Mouse (Mus musculus): ENCODE data around the gene Dtl.

The Dtl gene

DNA sequence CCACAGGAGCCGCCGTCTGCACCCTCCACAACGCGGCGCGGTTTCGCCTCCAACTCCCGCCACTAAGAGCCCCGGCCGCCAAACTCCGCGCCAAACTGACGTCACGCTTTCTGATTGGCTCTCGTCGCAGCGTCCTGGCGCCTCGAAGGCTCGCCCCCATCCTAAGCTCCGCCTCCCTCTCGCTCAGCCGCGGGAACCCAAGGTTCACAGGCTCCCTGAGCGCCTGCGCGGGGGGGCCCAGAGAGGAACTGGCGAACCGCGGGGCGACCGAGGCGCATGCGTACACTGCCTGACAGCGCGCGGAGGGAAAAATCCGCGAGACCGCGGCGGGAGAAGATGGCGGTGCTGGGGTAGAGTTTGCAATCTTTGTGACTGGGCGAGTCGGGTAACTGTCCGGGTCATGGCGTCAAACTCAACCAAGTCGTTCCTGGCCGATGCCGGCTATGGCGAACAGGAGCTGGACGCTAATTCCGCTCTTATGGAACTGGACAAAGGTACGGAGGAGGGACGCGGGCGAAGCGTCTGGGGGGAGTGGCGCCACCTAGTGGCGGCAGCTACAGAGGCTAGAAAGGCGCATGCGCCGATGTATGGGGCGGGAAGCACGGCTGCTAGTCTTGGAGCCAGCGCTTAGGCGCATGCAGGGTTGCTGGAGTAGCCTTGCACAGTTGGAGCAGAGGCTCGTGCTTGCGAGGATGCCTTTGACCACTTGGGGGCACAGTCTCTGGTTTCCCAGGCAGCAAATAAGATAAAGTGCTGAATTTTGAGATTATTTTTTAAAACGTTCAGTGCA is at the start of gene Dtl, which contains the start of gene Ints7:
Gene Dtl, minus strand, starts transcription at position 87 of the 790 bp plus-strand sequence.
Gene Ints7, plus strand, starts transcription at position 179 of the 790 bp plus-strand sequence.
- DNase-seq (ENCODE audit: low spot score) = peak; percentile 100

DNA sequence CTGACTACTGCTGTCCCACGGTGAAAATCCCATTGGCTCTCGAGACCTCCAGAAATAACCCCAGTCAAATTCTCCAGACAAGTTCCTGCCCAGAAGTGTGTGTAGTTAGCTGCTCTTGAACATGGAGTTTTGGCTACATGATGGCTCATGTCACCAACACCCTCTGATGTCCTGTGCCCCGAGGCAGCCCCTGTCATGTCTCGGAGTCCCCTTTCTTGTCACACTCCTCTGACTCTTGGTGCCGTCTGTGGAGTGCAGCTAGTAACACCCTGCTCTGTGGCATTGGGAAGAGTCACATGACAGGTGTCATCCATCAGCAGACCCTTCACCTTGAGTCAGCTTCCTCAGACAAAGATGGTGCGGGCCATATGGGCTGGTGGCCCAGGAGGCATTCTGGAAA is 49.7 kb upstream of the Dtl start:
- DNase-seq (ENCODE audit: low spot score) = no peak

DNA sequence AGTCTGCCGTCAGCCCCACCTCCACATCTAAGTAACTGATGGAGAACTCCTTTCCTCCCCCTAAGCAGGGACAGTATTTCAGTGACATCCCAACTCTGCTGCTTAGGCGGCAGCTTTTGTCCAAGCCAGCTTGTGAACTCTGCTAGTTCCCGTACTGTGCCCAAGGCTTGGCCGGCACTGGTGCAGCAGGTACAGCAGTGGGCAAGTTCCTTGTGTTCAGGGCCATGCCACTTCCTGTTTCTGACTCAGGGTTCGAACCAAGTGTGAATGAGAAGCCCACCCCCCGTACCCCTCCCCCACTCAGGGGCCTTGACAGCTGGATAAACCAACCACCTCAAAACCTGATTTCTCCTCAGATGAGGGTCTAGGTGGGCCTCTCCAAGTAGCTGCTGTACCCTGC is 49.1 kb upstream of the Dtl start:
- DNase-seq (ENCODE audit: low spot score) = no peak

DNA sequence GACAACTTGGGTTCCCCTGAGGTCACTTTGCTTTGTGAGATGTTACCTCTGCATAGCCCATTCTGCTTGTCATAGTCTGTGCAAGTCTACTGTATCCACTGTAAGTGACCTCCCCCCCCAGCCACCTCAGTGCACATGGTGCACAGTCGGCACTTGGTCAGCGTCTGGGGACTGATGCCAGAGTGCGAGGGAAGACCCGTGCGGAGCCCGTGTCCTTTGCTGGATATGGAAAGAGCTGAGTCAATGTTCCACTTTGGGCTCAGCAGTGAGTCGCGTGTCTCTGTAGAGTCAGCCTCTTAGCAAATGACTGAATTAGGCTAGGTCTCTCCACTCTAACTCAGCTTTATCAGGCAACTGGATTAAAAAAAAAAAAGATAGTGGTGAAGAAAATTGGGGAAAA is 47.5 kb upstream of the Dtl start:
- no peak for DNase-seq (ENCODE audit: low spot score)

DNA sequence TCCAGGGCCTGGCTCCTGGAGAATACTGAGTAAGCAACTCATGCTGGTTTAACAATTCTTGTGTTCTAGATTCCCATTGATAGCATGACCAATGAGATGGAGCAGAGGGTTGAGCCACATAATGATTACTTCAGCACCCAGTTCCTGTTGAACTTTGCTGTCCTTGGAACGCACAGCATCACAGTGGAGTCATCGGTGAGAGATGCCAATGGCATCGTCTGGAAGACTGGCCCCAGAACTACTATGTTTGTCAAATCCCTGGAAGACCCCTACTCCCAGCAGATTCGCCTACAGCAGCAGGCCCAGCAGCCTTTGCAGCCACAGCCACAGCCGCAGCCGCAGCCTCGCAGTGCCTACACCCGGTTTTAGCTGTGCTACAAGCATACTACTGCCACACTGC is 45.8 kb upstream of the Dtl start:
- no peak for DNase-seq (ENCODE audit: low spot score)

DNA sequence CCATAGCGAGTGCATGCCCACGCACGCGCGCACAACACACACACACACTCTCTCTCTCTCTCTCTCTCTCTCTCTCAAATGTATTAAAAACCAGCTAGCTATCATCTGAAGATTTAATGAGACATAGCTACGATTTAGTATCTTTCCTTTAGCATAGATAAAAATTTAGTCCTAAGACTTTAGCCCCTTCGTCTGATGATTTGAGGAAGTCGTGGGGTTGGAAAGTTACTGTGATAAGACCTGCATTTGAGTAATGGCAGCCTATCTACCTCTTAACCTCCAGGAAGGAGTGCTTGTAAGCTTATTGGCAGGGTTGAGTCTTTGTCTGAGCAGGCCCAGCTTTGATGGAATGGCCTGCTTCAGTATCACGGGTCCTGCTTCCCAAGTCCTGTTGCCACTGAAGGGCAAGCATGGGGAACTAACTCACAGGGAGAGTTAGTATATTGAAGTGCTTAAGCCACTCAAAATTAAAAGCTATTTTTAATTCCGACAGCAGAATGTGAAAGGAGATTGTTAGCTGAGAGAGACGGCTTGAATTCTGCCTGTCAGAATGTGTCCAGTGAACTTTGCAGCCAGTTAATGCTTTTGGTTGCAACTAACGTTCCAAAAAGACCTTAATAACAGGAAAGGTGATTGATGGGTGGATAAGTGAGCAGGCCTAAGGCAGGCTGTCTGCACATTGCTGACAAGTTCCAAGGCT is 42.9 kb upstream of the Dtl start:
- no peak for DNase-seq (ENCODE audit: low spot score)

DNA sequence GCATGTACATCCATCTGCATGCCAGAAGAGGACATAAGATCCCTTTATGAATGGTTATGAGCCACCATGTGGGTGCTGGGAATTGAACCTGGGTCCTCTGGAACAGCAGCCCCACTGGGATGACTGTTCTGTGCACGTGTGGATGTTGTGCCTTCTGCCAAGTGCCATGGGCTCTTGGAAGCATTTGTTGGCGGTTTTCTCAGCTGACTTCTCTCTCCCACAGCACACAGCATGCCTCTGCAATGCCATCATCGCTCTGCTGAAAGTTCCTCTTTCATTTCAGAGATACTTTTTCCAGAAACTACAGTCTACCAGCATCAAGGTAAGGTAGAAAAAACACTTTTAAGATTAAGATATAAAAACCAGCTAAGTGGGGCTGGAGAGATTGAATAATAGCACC is 42.2 kb upstream of the Dtl start:
- no peak for DNase-seq (ENCODE audit: low spot score)

DNA sequence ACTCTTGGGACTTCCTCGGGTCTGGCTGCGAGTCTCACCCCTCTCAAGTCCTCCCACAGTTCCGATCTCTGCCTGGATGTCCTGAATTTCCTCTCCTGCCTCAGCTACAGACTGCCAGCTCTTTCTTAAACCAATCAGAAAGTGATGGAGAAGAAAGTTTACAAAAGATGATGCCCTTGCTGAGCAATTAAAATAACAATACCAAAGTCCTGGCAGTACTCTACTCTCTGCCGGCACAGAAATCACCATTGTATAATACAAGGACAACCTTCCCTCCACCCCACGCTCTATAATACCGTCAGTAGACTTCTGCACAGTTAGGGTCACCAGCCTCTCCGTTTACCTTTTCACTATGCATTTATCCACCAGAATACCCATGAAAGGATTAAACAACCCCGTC is 40.9 kb upstream of the Dtl start:
- DNase-seq (ENCODE audit: low spot score) = no peak

DNA sequence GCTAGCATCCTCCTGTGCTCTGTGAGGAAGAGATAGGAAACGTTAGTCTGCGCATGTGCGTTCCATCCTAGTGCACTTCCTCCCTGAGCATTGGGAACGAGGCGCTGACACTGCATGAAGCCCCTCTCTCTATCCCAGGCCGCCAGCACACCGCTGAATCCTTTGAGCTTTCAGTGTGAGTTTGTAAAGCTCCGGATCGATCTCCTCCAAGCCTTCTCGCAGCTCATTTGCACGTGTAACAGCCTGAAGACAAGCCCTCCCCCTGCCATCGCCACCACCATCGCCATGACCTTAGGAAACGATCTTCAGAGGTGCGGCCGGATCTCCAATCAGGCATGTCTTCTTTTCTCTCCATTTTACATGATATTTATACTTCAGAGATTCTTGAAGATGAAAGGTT is 37.5 kb upstream of the Dtl start:
- DNase-seq (ENCODE audit: low spot score) = no peak

DNA sequence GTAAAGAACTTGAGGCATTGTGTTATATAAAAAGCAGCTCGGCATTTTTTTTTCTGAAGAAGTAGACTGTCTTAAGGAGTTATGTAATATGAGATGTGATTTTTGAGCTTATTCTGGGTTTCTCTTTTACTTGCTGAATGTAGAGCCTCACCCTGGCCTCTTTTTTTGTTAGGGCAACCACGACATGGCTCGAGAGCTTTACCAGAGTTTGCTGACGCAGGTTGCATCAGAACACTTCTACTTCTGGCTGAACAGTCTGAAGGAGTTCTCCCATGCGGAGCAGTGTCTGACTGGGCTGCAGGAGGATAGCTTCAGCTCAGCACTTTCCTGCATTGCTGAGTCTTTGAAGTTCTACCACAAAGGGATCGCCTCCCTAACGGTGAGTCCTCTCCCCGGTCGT is 36.3 kb upstream of the Dtl start:
- no peak for DNase-seq (ENCODE audit: low spot score)

DNA sequence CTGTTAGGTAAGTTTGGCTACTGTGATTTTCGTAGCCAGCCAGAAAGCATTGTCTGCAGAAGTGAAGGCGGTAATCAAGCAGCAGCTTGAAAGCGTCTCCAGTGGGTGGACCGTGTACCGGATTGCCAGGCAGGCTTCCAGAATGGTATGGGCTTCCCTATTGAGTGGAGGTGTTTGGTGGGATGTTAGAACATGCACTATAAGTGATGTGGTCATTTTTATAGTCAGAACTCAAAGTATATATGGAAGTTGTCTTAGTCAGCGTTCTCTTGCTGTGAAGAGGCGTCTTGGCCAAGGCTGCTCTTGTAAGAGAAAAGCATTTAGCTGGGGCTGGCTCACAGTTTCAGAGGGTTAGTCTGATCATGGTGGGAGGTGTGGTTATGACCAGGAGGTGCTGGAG is 35.0 kb upstream of the Dtl start:
- no peak for DNase-seq (ENCODE audit: low spot score)

DNA sequence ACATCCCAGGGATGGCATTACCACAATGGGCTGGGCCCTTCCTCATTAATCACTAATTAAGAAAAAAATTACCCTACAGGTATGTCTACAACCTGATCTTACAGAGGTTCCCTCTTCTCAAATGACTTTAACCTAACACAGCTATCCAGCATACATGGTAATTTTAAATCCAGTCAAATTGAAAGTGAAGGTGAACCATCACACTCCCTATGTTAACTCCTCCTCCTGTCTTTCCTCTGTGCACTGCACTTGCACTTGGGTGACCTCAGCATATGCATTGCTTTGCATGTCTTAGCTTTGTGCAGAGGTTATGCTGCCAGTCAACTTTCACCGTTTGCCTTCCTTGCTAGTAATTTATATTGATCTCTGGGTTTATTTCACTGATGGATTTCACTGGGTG is 34.2 kb upstream of the Dtl start:
- DNase-seq (ENCODE audit: low spot score) = no peak

DNA sequence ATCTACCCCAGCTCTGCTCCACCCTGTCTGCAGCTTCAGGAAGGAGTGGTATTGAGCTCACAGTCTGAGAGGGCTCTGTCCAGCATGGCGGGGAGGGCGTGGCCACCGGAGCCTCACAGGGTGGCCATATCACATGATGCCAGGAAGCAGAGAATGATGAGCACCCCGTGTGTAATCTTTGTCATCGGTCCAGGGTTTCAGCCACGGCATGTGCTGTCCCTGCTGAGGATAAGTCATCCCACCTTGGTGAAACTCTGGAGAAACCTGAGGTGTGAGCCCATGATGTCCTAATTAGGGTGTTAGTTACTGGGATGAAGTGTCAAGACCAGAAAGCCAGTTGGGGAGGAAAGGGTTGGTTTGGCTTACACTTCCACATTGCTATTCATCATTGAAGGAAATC is 33.7 kb upstream of the Dtl start:
- no peak for DNase-seq (ENCODE audit: low spot score)

DNA sequence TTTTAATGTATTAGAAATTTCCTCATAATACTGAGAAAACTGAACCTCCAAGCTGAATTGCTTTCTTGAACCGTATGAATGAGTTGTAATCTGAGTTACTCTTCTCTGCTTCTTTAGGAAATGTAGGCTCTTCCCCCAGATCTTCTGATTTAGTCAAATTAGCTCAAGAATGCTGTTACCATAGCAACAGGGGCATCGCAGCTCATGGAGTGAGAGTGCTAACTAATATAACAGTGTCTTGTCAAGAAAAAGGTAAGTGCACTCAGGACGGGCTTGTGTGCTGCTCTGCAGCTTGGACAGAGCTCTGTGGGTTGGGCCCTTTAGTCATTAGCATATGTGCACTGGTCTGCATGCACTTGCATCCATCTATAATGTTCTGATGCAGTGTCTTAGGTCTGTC is 29.3 kb upstream of the Dtl start:
- DNase-seq (ENCODE audit: low spot score) = peak; percentile 30

DNA sequence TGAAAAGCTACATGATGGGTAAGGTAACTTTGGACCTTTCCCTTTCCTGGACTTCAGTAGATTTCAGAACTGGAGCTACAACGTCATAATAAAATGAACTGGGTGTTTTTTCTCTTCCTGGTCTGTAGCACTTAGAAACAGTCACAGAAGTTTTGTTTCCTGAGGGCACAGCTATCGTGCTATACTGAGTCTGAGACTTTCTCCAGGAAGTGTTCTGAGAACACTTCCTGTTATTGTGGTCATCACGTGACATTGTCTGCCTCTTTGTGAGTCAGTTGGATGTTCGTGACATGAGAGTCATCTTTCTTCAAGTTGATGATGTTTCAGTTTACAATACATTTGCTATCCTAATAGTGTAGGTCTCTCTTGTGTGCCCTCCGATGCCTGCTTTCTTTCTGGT is 23.9 kb upstream of the Dtl start:
- no peak for DNase-seq (ENCODE audit: low spot score)

DNA sequence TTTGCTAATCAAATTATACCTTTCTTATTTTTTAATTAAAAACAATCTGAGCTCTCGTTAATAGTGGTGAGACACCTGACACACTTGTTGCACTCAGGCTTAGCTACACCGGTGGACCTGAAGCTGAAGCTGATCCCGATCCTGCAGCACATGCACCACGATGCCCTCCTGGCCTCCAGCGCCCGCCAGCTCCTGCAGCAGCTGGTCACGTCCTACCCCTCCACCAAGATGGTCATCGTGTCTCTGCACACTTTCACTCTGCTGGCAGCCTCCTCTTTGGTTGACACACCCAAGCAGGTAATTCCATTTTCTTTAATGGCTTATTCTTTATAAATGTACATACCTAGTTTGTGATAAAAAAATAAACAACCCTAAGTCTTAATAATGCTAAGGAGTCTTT is 20.7 kb upstream of the Dtl start:
- no peak for DNase-seq (ENCODE audit: low spot score)

DNA sequence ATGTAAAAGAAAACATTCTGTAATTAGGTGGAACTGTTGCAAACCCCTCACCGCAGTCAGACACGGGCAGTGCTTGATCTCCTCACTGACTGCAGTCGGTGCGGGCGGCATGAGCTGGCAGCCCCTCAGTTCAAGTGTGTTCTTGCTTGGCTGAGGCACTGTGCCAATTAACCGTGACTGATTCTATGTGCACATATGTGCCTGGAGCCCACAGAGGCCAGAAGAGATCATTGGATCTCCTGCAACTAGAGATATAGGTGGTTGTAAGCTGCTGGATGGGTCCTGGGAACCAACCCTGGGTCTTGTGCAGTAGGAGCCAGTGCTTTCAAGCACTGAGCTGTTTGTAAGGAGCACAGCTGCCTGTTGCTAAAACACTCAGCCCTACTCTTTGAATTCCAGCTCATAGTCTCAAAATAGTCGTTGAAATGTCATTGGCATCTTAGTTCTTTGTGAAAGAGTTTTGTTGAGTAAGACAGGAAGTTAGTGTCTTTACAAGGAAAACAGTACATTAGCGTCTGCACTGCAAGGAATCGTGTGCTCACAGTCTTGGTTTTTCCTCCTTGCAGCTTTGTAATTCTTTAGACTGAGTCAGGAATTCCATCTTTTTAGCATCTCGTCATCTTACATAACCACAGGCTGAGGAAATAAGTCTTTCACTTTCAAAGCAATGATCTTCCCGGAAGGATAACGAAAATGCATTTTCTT is 16.8 kb upstream of the Dtl start:
- DNase-seq (ENCODE audit: low spot score) = no peak

DNA sequence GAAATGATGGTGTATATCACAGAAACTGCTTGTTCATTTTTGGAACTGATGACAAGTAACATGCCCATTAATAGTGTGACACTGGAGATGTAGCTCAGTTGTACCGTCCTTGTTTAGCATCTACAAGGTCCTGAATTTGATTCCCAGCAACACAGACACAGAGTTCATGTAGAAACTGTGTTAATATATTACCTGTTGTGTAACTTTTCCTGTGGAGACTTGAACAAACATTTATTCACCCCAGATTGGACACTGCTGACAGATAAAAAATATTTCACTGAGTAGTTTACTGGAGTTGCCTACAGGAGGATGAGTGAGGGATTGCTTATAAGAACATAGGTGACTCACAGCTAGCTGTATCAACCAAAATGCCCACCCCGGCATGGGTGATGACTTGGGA is 13.4 kb upstream of the Dtl start:
- no peak for DNase-seq (ENCODE audit: low spot score)

DNA sequence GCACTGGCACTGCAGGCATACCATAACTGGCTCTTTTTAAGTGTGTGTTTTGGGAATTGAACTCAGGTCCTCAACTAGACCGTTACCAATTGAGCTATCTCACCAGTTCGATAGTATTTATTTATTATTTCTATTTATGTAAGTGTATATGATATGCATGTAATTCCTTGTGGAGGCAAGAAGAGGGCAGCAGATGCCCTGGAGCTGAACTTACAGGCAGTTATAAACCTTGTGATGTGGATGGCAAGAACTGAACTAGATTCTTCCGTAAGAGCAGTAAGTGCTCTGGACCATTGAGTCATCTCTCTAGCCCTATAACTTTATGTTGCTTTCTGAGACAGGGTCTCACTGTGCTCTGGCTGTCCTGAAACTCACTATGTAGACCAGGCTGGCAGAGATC is 11.7 kb upstream of the Dtl start:
- no peak for DNase-seq (ENCODE audit: low spot score)

DNA sequence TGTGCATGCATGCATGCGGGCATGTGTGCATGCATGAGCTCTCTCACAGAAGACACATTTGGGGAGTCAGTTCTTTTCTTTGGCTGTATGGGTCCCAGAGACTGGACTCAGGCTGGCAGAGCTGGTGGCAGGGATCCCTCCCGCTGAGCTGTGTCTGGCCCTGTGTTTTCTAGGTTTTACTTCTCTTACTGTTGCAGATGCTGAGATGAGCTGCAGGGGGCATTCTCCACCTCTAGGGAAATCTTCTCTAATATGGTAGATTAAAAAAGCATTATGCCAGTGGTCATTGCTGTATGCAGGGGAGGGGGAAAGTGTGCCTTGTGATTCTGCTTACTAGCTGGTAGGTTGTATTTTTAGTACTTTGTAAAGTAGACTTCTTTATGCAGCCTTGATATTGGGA is 10.4 kb upstream of the Dtl start:
- DNase-seq (ENCODE audit: low spot score) = no peak

DNA sequence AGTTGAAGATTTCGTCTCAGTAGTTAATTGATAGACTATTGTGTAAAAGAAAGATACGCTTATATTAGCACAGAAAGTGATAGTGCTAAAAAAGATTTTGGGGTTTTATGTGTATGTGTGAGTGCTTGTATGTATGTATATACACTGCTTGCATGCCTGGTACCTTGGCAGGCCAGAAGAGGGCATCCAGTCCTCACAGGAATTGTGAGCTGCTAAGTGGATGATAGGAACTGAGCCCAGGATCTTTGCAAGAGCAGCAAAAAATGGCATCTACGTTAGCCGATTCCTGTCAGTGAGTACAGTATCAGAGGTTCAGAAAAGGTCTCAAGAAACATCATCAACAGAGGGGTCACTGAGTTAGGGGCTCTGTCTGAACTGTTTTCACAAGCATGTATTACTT is 9.1 kb upstream of the Dtl start:
- no peak for DNase-seq (ENCODE audit: low spot score)

DNA sequence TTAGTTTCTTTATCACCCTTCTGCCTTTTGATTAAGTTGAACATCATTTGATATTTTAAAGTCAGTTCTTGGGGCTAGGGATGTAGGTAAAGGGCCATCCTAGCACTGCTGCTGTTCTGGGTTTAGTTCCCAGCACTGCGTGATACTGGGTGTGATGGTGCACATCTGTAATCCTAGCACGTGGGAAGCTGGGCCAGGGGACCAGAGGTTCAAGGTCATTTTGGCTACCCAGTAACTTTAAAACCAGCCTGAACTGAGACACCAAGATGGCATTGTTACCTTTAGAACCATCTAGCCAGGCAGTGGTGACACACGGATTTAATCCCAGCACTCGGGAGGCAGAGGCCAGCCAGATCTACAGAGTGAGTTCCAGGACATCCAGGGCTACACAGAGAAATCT is 8.5 kb upstream of the Dtl start:
- DNase-seq (ENCODE audit: low spot score) = no peak

DNA sequence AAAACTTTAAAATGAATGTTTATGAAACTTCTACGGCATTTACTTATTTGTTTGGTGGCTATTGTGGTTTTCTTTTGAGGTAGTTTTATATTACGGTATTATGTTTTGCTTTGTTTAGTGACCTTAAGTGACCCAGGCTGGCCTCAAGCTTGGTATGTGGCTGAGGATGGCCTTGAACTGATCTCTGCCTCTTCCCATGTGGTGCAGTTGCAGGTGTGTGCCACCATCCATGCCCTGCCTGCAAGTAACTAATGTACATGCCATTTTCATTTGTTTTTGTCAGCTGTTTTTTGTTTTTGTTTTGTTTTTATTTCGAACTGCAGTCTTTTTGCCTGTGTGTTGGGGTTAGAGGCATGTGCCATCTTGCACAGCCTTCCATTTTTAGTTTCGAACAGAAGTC is 6.3 kb upstream of the Dtl start:
- no peak for DNase-seq (ENCODE audit: low spot score)

Data from retina, embryonic 14.5 days (tissue).